Mouse (Mus musculus): Measurements from ENCODE around the gene Wasf2.

GRCm38 (mm10) chr4:133175274-133175673, 45.0 kb downstream of the Wasf2 start:
- TF ChIP-seq CTCF (IDR thresholded peaks at IDR 0.05; ENCODE audit: low read depth, low read length) (no peak), POLR2A (IDR thresholded peaks at IDR 0.05; ENCODE audit: borderline replicate concordance, low read depth, low read length) (no peak)
